Mouse (Mus musculus) C3H10T1/2 (cell line): Measurements from ENCODE around the gene Tcstv1. TPM values are rescaled to one million over a fixed set of nuclear protein-coding genes. Genes with fewer than 3 reads are reported as not detected.

Experiments used
- polyA plus RNA-seq, 2 experiments: library from polyadenylated mRNA; unstranded; fragments of >200 nt; fragmentation: generic; extraction: Trizol; gene quantifications; one replicate each; pipeline ENCODE4 v1.2.1; 2012; ENCODE audit warnings: missing spikeins in 2 of 2

Tcstv1 gene
- polyA plus RNA-seq, result not detected

DNA sequence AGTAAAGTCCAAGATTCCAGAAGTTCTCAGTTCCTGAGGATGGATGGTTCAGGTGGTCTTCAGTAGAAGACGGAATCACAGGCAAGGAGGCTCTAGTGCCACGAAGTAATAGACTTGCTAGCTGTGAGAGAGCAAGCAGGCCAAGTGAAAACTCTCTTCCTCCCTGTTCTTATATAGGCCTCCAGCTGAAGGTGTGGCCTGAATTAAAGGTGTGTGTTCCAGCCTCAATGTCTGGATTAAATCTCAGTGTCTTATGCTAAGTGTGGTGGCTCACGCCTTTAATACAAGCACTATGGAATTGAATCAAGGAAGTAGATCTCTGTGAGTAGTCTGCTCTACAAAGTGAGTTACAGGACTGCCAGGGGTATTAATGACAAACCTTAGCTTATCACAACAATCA lies at the start of gene Tcstv1:
Gene Tcstv1, minus strand, starts transcription at position 101 of the 400 bp plus-strand sequence.

DNA sequence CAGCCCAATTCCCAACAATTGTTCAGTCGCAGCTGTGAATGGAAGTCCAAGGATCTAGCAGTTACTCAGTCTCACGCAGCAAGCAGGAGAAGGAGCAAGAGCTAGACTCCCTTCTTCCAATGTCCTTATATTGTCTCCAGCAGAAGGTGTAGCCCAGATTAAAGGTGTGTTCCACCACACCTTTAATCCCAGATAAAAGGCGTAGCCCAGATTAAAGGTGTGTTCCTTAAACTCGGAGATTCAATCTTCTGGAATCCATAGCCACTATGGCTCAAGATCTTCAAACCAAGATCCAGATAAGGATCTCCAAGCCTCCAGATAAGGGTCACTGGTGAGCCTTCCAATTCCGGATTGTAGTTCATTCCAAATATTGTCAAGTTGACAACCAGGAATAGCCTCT lies 34.6 kb upstream of the Tcstv1 start, which contains the start of gene Gm21761:
Gene Gm21761, minus strand, starts transcription at position 101 of the 400 bp plus-strand sequence.

Other genes with a start within 250 kb of the Tcstv1 start
- 10 to 100 TPM in 1 of 2 experiments, 1 to 10 TPM in 1; 3.3 to 35.8 TPM for gene Hmgcs1, start 204.4 kb downstream of the Tcstv1 start, polyA plus RNA-seq
- under 1 TPM; 0.02 to 0.46 TPM for gene Nim1k, start 138.9 kb downstream of the Tcstv1 start, polyA plus RNA-seq
- 1 to 10 TPM; 3.4 to 4.0 TPM for gene Zfp131, start 103.9 kb downstream of the Tcstv1 start, polyA plus RNA-seq
- not detected for gene AF067063, start 64.6 kb downstream of the Tcstv1 start, polyA plus RNA-seq
- gene D13Ertd608e, start 58.8 kb downstream of the Tcstv1 start, polyA plus RNA-seq, result not detected
- gene Gm21761, start 34.5 kb upstream of the Tcstv1 start, polyA plus RNA-seq, result under 1 TPM; 0.04 to 0.17 TPM
- not detected for gene B020031M17Rik, start 56.0 kb upstream of the Tcstv1 start, polyA plus RNA-seq
- gene Gm36079, start 132.2 kb upstream of the Tcstv1 start, polyA plus RNA-seq, result not detected
- gene Gm21188, start 157.4 kb upstream of the Tcstv1 start, polyA plus RNA-seq, result not detected
- not detected for gene Gm20767, start 245.5 kb upstream of the Tcstv1 start, polyA plus RNA-seq